Mouse (Mus musculus): Measurements from ENCODE around the gene 4930426L09Rik.

The 4930426L09Rik gene

GRCm38 (mm10) chr2:18998054-18998478 lies at the start of gene 4930426L09Rik, which contains the start of gene Pip4k2a:
Gene 4930426L09Rik (plus strand): TSS chr2:18998343.
Gene Pip4k2a (minus strand): TSS chr2:18998126.
- peak; percentile 84 to 88 for DNase-seq

DNA sequence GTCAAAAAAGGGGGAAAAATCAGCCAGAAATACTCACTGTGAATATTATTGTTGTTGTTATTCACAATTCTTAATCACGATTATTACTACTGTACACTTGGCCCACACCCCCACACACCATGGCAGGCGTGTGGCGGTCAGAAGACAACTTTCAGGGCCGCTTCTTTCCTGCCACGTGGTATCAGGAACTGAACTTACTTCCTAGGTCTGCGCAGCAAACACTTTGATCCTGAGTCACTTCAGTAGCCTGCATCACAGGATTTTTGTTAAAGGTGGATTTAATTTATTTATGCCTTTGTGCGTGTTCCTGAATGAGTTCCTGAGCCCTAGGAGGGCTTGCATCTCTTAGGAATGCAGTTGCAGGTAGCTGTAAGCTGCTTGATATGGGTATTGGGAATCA lies 49.4 kb upstream of the 4930426L09Rik start:
- no peak for DNase-seq

DNA sequence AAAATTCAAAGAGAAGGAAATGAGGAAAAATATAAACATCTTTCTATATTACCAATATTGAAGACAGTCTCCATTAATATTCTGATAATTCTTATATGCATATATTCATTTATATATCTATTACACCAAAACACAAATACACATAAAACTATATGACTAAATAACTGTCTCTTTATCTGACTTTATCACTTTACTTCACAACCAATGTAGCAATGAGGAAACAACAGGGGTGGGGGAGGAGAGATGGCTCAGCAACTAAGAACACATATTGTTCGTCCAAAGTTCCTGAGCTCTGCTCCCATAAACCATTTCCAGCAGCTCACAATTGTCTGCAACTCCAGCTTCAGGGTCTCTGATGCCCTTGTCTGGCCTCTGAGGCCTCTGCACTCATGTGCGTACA lies 47.4 kb upstream of the 4930426L09Rik start:
- DNase-seq, result no peak

- no peak for DNase-seq
These were observed 46.0 kb upstream of the 4930426L09Rik start for GRCm38 (mm10) chr2:18952102-18952673.

- no peak for DNase-seq
These were observed 43.7 kb upstream of the 4930426L09Rik start for GRCm38 (mm10) chr2:18954422-18954821.

DNA sequence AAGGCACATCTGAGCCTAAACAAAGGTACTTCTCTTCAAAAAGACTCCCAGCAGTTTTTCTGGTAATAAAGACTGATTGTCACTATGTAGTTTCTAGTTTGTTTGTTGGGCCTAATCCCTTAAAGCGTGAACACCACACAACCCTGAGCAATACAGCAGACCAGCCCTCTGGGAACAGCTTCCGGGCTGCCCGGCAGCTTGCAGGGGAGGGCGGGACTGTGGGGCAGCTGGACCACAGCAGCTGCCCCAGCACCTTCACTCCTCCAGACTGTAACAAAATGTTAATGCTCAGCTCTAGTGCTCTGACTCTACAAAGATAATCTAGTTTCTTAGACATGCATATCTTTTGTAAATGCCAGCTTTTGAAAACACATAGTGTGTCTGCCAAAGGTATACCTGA lies 43.1 kb upstream of the 4930426L09Rik start:
- no peak for DNase-seq

DNA sequence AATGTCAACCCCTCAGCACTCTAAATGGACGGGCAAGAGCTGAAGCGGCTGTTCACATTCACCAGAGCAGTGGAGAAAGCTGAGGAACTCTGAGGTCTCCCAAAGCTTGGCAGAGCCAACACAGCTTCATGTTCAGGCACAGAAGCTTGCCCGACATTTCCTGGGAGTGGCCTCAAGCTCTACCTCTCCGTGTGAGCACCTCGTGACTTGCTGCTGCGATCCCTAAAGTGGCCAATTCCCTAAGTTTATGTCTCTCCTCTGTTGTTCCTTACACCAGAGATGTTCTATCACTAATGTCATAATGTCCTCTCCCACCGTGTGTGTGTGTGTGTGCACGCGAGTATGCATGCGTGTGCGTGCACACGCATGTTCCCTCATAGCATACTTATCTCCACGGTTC lies 42.5 kb upstream of the 4930426L09Rik start:
- no peak for DNase-seq

- no peak for DNase-seq
These were observed 41.7 kb upstream of the 4930426L09Rik start for GRCm38 (mm10) chr2:18956424-18956823.

GRCm38 (mm10) chr2:18956945-18957344 lies 41.2 kb upstream of the 4930426L09Rik start:
- no peak for DNase-seq

DNA sequence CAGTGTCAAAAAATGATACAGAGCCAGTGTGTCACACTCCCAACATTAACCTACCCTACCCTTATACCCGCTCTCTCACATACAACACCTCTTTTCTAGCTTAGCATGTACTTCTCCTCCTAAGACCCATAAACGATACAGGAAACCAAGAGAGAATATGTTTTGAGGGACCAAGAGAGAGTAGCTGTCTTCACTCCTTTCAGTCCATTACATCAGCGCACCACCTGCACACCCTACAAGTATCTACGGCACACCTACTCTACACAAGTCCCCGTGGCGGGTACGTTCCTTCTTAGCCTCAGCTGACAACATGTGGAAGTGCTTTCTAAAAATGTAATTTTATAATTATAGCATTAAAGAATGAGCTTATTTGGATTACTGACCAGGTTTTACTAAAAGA lies 40.7 kb upstream of the 4930426L09Rik start:
- no peak for DNase-seq

- DNase-seq, result no peak
These were observed 40.1 kb upstream of the 4930426L09Rik start for GRCm38 (mm10) chr2:18958044-18958443.

GRCm38 (mm10) chr2:18958501-18958900 lies 39.6 kb upstream of the 4930426L09Rik start:
- DNase-seq, result no peak

- no peak for DNase-seq
These were observed 39.1 kb upstream of the 4930426L09Rik start for GRCm38 (mm10) chr2:18959008-18959407.

DNA sequence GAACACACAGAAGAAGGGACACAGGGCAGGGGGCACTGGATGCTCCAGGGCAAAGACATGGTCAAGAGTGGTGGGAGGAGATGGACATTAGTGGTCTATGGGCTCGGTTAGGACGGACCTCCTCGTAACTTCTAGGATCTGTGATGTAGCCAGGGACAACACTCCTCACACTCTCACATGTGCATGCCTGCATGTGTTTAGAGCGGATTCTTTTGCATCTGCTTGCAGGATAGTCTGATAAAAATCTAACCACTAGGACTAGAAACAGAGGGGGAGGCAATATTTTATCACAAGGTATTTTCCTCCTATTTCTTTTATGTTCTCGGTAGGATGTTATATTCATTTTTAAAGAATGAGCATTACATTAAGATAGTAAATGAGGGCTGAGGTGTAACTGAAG lies 38.6 kb upstream of the 4930426L09Rik start:
- DNase-seq, result no peak

- DNase-seq, result no peak
These were observed 37.7 kb upstream of the 4930426L09Rik start for GRCm38 (mm10) chr2:18960376-18960973.

- DNase-seq, result no peak
These were observed 35.6 kb upstream of the 4930426L09Rik start for GRCm38 (mm10) chr2:18962502-18962901.

DNA sequence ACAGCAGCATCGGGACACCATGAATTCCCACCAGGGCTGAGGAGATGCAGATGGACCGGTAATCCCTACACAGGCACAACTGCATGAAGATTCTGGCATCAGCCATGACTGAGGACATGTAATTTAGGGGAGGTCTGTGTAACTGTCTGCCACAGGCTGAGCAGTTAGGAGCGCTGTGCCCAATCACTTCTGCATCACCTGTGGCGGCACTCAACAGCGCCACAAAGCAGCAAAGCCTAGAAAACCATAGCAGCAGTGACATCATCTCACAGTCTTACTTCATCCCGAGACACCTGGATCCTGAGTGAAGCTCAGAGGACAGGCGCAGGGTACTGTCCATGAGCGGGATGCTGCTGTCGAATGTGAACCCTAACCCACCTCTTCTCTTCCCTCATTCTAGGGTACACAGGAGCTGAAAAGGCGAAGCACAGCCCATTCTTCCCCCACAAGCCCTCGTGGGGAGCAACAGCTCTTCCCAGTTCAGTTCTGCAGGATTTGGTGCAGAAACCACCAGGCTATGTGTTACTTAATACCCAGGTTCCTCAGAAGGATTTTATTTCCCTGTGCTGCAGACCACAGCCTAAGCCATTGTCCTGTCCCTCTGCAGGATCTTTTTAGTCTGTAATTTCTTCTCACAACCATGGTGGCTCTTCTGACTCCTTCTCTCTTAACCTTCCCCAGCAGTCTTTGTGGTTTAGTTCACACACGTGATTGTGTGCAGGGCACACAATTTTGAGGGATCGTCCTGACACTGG lies 34.7 kb upstream of the 4930426L09Rik start:
- DNase-seq, result no peak

DNA sequence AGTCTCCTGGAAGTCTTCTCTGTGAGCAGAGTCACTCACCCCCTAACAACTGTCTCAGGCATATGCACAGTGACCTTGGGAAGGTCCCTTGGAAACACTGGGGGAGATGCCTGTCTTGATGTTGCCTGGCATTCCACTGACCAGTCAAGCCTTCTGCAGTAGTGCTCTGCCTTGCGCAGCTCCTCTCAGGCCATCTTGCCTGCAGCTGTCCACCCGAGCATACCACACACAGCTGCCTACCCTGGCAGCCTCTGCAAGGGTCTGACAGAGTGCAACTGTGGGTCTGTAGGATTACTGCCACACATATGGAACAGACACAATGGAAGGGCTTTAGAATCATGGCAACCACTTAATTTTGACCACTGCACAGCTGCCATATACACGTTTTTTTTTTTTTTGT lies 33.0 kb upstream of the 4930426L09Rik start:
- DNase-seq, result no peak

DNA sequence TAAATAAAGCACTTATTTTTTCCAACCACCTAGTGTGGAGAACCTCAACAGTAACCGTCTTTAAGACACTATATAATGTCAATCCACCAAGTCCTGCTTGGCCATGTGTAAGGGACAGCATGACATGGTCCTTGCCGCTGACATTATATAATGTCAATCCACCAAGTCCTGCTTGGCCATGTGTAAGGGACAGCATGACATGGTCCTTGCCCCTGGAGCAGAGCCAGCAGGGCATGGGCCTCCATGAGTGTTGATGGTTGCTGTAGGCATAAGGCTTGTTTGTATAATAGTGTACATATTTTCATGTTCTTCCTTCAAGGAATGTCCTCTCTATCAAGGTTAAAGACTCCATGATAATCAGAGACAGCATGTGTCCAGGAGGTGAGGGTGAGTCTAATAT lies 32.2 kb upstream of the 4930426L09Rik start:
- no peak for DNase-seq

DNA sequence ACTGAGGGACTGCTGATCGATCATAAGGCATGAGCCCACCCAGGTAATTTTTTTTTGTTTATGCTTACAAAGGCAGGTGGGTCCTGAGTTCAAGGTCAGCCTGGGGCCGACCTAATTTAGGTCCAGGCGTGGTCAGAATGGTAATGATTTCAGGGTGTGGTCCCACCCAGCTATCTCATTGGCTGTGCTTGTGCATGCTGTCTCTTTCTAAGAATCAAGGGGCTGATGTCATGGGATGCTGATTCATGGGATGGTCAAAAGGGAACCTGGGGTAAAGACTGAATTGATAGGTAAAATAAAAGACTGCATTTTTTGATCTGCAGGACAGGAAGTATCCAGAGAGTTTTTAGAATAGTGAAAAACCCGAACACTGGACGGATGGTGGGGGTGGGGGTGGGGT lies 31.6 kb upstream of the 4930426L09Rik start:
- no peak for DNase-seq

GRCm38 (mm10) chr2:18967451-18968063 lies 30.6 kb upstream of the 4930426L09Rik start:
- no peak for DNase-seq

- no peak for DNase-seq
These were observed 29.0 kb upstream of the 4930426L09Rik start for GRCm38 (mm10) chr2:18969066-18969681.

DNA sequence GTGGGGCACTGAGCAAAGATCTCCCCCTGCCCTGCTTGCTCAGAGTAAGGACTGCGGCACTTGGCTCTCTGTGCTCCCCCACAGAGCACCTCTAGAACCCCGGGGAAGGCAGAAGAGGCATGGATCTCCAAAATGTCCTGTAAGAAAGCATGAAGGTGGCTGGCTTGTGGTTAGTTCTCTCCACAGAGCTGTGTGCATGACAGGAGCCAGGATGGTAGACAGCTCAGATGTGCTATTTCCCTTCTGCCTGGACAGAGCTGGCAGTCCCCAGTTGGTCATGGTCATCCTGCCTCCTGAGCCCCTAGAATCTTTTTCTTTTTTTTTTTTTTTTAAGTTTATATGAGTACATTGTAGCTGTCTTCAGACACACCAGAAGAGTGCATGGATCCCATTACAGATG lies 27.7 kb upstream of the 4930426L09Rik start:
- DNase-seq, result no peak
